Mouse (Mus musculus) brain, adult 2 months (tissue): ENCODE results near the gene Bmp8b.
"Not testable (repeated sequence)": the region's sequence is repeated elsewhere in the genome, so short reads cannot be mapped to it uniquely, and the experiment has no call there.

Experiments
- DNase-seq: peaks from one replicate; pipeline ENCODE4 v3.0.0; 2011; ENCODE audit warnings: low read depth, low spot score

The Bmp8b gene

DNA sequence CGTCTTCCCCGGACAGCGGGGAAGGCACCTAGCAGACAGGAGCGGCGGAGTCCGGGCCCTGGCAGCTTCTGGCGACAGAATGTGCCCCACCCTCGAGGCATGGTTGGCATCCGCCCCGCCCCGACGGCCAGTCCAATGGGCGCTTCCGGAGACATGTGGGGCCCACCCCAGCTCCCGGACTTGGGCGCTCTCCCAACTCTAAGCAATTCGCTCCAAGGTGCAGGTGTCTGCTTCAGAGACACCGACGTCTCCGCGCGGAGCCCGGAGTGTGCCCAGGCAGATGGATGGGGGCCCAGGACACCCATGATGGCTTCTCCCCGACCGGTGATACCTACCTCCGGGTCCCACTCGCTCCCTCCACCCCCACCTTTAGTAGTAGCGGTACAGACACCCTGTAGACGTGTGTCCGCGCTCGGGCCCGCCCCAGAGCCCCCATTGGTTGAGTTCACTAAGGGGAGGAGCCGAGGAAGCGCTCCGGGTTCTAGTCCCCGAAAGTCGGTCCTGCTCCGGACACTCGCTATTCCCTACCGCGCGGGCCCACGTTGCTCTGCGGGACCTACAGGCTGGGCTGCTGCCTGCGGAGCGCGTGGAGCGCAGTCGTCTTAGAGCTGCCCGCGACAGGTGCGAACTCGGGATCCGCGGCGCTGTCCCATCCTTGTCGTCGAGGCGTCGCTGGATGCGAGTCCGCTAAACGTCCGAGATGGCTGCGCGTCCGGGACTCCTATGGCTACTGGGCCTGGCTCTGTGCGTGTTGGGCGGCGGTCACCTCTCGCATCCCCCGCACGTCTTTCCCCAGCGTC is at the start of gene Bmp8b:
Bmp8b (plus strand) TSS at position 515 of the 800 bp plus-strand sequence.
- DNase-seq: no peak

GRCm38 (mm10) chr4:123056560-123057109 is 48.3 kb upstream of the Bmp8b start:
- no peak for DNase-seq

DNA sequence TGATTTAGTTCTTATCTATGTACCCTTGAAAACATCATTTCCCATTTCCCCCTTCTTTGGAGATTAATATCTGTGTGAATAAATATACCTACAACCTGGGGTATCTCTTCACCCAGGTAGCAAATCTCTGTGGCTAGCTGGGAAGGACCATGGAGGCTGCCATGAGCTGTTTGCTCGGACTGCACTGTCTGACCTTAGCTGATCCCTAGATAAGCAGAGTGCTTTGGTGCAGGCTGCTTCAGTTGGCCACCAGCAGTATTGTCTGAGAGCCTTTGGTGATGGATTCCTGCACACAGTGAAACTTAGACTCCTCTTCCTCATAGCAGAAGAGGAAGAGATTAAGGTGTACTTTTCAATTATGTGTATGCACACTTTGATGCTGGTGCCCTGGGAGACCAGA is 47.0 kb upstream of the Bmp8b start:
- no peak for DNase-seq

GRCm38 (mm10) chr4:123061744-123062143 is 43.2 kb upstream of the Bmp8b start:
- no peak for DNase-seq

- DNase-seq: no peak
These were observed 36.3 kb upstream of the Bmp8b start for GRCm38 (mm10) chr4:123068646-123069045.

GRCm38 (mm10) chr4:123071266-123071966 is 33.5 kb upstream of the Bmp8b start:
- DNase-seq: peak; percentile 55

DNA sequence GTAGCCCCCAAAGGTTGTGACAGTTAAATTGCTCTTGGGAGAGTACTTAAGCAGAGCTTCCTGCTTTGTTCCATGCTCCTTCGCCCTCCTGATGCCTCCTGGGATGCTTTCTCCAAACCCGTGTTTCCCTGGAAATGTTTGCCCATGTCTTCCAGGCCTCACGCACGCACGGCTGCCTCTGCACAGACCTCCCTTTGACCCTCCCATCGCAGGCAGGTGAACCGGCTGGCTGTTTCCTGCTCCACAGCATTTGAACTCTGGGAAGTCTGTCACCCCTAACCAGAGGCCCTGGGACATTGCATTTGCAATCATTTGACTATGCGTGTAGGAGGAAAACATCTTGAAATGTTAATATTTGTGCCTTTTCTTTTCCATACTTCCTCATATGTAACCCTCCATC is 28.0 kb upstream of the Bmp8b start:
- no peak for DNase-seq

DNA sequence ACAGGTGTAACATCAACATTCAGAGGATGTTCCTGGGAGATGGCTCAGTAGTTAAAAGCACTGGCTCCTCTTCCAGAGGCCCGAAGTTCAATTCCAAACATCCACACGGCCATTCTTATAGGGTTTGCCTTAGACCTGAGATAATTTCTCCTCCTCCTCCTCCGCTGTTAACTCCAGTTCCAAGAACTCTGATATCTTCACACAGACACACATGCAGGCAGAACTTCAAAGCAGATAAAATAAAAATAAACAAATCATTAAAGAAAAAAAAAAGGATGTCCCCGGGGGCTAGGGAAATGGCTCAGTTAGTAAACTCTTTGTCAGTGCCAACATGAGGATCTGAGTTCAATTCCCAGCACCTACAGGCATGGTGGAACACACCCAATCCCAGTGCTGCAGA is 26.7 kb upstream of the Bmp8b start:
- no peak for DNase-seq

DNA sequence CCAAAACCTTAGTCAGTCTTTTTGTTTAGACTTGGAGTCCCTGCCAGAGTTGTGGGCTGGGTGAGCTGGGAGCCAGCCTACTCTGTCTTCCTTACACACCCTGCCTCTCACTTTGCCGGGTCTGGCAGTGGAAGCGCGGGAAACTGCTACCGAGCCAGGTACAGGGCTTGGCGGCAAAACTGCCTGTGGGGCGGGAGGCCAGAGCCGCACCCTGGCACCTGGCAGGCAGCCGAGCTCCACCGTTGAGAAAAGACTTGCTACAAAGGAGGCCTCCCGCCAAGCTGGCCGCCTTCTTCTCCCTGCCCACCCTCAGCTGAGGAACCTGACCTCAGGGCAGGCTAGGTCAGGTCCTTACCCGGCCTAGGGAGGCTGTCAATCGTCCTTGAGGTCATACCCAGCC is 24.2 kb upstream of the Bmp8b start:
- peak; percentile 60 for DNase-seq

- peak; percentile 84 for DNase-seq
These were observed 22.4 kb upstream of the Bmp8b start for GRCm38 (mm10) chr4:123082283-123083163.

GRCm38 (mm10) chr4:123083323-123083902 is 21.6 kb upstream of the Bmp8b start:
- DNase-seq: no peak

DNA sequence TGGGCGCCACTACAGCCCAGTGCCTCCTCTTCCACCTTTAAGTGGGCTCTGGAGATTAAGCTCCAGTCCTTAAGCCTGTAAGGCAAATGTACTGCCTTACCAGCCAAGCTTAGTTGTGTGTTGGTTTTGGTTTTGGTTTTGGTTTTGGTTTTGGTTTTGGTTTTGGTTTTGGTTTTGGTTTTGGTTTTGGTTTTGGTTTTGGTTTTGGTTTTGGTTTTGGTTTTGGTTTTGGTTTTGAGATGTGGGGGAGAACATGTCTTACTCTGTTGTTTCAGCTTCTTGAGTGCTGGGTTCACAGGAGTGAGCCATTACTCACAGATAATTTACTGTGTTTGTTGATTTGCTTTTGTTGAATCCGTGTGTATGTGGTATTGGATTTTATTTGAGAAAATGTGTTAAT is 19.7 kb upstream of the Bmp8b start:
- no peak for DNase-seq

GRCm38 (mm10) chr4:123086381-123086780 is 18.6 kb upstream of the Bmp8b start:
- no peak for DNase-seq

DNA sequence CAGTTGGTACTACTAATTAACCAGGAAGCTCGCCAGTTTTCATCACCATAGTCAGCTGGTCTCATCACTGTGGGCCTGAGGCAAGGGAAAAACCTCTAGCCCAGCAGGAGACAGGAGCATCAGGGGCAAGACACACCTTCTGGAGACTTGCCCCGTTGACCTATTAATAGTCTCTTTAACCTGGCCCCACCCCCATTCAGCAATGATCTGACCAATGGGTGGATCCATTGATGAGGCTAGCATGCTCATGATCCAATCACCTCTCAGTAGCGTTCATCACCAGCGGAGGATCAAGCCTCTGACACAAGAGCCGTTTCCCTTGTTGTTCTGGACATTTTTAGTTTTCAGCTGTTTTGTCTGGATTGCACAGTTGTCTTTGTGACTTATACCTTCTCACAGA is 12.3 kb upstream of the Bmp8b start:
- DNase-seq: no peak

GRCm38 (mm10) chr4:123093064-123093776 is 11.7 kb upstream of the Bmp8b start:
- DNase-seq: no peak

- no peak for DNase-seq
These were observed 11.1 kb upstream of the Bmp8b start for GRCm38 (mm10) chr4:123093869-123094268.

- DNase-seq: no peak
These were observed 456 bp downstream of the Bmp8b start for GRCm38 (mm10) chr4:123105451-123105790.

DNA sequence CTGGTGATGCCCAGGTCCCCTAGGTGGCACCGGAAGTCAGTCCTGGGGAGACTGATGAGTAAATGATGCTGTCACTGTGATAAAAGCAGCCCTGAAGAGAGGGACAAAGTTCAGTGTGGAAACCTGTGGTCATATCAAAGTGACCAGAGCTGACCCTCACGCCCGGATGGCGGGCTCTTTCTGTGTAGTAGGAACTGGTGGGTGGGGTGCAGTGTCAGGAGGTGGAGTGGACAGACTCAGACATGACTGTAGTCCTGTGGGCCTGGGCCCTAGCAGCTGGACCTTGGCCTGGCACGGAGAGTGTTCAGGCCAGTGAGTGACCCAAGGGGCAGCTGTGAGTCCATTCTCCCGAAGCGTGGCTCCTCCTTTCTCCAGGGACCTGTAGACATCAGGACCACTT is 964 bp downstream of the Bmp8b start:
- not testable (repeated sequence) for DNase-seq

GRCm38 (mm10) chr4:123106864-123107263 is 1.9 kb downstream of the Bmp8b start:
- DNase-seq: no peak

- no peak for DNase-seq
These were observed 3.1 kb downstream of the Bmp8b start for GRCm38 (mm10) chr4:123108056-123108455.

DNA sequence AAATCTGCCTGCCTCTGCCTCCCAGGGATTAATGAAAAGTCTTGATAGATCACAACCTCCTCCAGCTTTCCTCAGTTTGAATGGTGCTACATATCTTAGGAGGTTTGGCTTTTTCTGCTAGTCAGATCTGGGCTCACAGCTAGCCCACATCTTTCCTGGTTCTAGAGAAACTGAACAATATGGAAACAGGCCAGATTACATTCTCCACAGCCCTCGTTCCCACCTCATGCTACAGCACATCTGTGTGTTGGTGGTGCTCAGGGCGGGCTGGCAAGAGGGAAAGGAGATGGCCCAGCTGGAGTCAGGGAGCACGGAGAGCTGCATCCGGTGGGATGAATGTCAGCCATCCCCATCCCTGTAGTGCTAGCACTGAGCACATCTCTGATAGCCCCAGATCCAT is 5.8 kb downstream of the Bmp8b start:
- peak; percentile 53 for DNase-seq
